Mouse (Mus musculus) G1E (cell line): ENCODE measurements around the gene Stk25. TPM values are rescaled to one million over a fixed set of nuclear protein-coding genes. Genes with fewer than 3 reads are reported as not detected.

Source experiments
- ATAC-seq: 2 replicates; pipeline ENCODE4 v1.8.0; 2016; ENCODE audit warnings: mild to moderate bottlenecking; ENCODE audit not compliant: insufficient number of reproducible peaks, poor library complexity, low FRiP score, severe bottlenecking; ENCODE audit errors: extremely low read depth
- DNase-seq: peaks from one replicate; pipeline ENCODE4 v3.0.0; 2012; ENCODE audit warnings: low spot score
- H3K27me3 ChIP-seq: 2 replicates; pipeline ENCODE4 v1.6.1; 2012; ENCODE audit warnings: mild to moderate bottlenecking, low read length, inconsistent platforms; ENCODE audit not compliant: insufficient read depth
- H3K36me3 ChIP-seq: replicated peaks from 2 replicates; pipeline ENCODE3; 2012; ENCODE audit warnings: mild to moderate bottlenecking, inconsistent platforms
- H3K4me1 ChIP-seq: 2 replicates; pipeline ENCODE4 v1.6.1; 2012; ENCODE audit warnings: low read depth, low read length, inconsistent platforms, mixed read lengths; ENCODE audit not compliant: insufficient read depth
- H3K4me3 ChIP-seq: 2 replicates; pipeline ENCODE4 v1.5.1; 2012; ENCODE audit warnings: low read depth, mild to moderate bottlenecking, inconsistent platforms, low read length, moderate library complexity, mixed read lengths
- H3K9me3 ChIP-seq: replicated peaks from 2 replicates; pipeline ENCODE4 v1.6.1; 2012; ENCODE audit warnings: inconsistent platforms
- CTCF ChIP-seq: IDR thresholded peaks from 2 replicates; pipeline ENCODE4 v1.5.1; 2012; ENCODE audit warnings: low read depth, low read length, inconsistent platforms, mixed read lengths
- GATA1 ChIP-seq: IDR thresholded peaks from 2 replicates; pipeline ENCODE4 v1.6.1; 2012; ENCODE audit warnings: borderline replicate concordance, low read length, inconsistent platforms, mixed read lengths
- GATA2 ChIP-seq: IDR thresholded peaks from 2 replicates; pipeline ENCODE4 v1.6.1; 2012; ENCODE audit warnings: low read depth, low read length, inconsistent platforms, borderline replicate concordance
- POLR2AphosphoS5 ChIP-seq: IDR thresholded peaks from 2 replicates; pipeline ENCODE4 v1.6.1; 2012; ENCODE audit warnings: low read depth, low read length, inconsistent platforms; ENCODE audit not compliant: insufficient replicate concordance
- TAL1 ChIP-seq: conservative IDR thresholded peaks from 2 replicates; pipeline ENCODE4 v1.6.1; 2012; ENCODE audit warnings: low read depth, low read length, inconsistent platforms, mixed read lengths
- polyA plus RNA-seq: library from polyadenylated mRNA; stranded (reverse); fragments of >175 nt; gene quantifications from 2 replicates; pipeline ENCODE4 v1.2.3, GENCODE M21; 2012
- total RNA-seq, 2 experiments: library from RNA; stranded (forward) in 1 of 2; stranded (reverse) in 1 of 2; fragments of 200-1000 nt in 1 of 2; fragments of >200 nt in 1 of 2; fragmentation: Nextera tagmentation in 1 of 2; gene quantifications; 2 replicates each; pipeline ENCODE4 v1.2.3; 2014 to 2017

The Stk25 gene
- total and polyA plus RNA-seq, 3 experiments = 23.4 to 116 (median 64.8) TPM

- Histone ChIP-seq H3K4me1 (peaks cover 3% of the 10 kb centered on the region; the same call in 1 of the 2 replicates), H3K36me3 (no peaks in the 10 kb centered on the region), H3K27me3 (peaks cover 17% of the 10 kb centered on the region), H3K4me3 (no peak overlapping the region), H3K9me3 (peaks cover 2% of the 10 kb centered on the region; the same call in 1 of the 2 replicates)
- no peak for TF ChIP-seq TAL1
- no peak for TF ChIP-seq CTCF
- no peak for TF ChIP-seq GATA2
- TF ChIP-seq POLR2AphosphoS5 = no peak
- no peak for TF ChIP-seq GATA1
- ATAC-seq (no peak), DNase-seq (no peak)
Observed at GRCm38 (mm10) chr1:93678386-93678785, 19.9 kb upstream of the Stk25 start.

DNA sequence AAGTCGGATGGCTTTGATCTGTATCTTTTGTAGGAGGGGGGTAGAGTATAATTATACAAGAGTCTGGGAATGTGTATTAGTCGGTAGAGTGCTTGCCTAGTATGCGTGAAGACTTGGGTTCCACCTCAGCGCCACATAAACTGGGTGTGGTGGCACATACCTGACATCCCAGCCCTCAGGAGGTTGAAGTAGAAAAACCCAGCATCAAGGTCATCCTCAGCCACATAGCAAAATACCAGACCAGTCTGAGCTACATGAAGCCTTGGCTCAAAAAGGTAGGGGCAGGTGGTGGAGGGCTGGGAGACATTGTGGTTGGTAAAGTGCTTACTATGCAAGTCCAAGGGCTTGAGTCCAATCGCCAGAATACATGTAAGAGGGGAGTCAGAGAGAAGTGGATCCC, 14.2 kb upstream of the Stk25 start:
- DNase-seq (no peak), ATAC-seq (no peak)
- Histone ChIP-seq H3K27me3 (peaks cover 16% of the 10 kb centered on the region), H3K4me1 (peaks cover 16% of the 10 kb centered on the region), H3K4me3 (no peak overlapping the region), H3K9me3 (peaks cover 2% of the 10 kb centered on the region; the same call in 1 of the 2 replicates), H3K36me3 (no peaks in the 10 kb centered on the region)
- TF ChIP-seq TAL1 (no peak), CTCF (no peak), GATA1 (no peak), GATA2 (no peak), POLR2AphosphoS5 (no peak)

DNA sequence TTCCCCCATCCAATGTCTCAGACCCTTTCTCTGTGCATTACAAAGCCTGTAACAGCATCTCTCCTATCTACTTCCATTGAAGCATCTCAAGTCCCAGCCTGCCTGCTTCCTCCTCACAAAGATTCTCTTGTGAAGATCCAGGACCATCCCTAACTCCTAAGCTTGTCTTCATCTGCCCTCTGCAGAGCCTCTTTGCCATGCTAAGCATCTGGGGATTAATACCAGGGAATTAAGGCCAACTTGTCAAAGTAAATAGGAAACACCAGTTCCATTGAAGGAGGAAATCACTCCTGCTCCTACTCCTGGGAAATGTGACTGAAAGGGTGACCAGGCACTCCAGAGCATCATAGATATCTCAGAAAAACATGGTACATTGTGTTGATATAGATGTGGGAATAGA, 11.5 kb upstream of the Stk25 start:
- no peak for ATAC-seq
- peaks cover 38% of the 10 kb centered on the region for H3K27me3 ChIP-seq
- H3K4me3 ChIP-seq = no peak overlapping the region
- peaks cover 2% of the 10 kb centered on the region; the same call in 1 of the 2 replicates for H3K9me3 ChIP-seq
- TF ChIP-seq POLR2AphosphoS5 (no peak), CTCF (no peak), GATA2 (no peak), TAL1 (no peak), GATA1 (no peak)
- peaks cover 16% of the 10 kb centered on the region for H3K4me1 ChIP-seq
- no peaks in the 10 kb centered on the region for H3K36me3 ChIP-seq
- DNase-seq = no peak

- peak; percentile 69 for ATAC-seq
- Histone ChIP-seq H3K36me3 (no peaks in the 10 kb centered on the region), H3K4me3 (peak overlapping the region; percentile 42), H3K4me1 (peaks cover 16% of the 10 kb centered on the region), H3K9me3 (peaks cover under 1% of the 10 kb centered on the region; the same call in 1 of the 2 replicates), H3K27me3 (peaks cover 40% of the 10 kb centered on the region)
- DNase-seq = peak; percentile 74
- TF ChIP-seq GATA2 = no peak
- TF ChIP-seq TAL1 = no peak
- TF ChIP-seq GATA1 = no peak
- TF ChIP-seq CTCF = peak; percentile 43; the same call in 1 of the 2 replicates
- TF ChIP-seq POLR2AphosphoS5 = no peak
Observed at GRCm38 (mm10) chr1:93668791-93669548, 10.5 kb upstream of the Stk25 start.

DNA sequence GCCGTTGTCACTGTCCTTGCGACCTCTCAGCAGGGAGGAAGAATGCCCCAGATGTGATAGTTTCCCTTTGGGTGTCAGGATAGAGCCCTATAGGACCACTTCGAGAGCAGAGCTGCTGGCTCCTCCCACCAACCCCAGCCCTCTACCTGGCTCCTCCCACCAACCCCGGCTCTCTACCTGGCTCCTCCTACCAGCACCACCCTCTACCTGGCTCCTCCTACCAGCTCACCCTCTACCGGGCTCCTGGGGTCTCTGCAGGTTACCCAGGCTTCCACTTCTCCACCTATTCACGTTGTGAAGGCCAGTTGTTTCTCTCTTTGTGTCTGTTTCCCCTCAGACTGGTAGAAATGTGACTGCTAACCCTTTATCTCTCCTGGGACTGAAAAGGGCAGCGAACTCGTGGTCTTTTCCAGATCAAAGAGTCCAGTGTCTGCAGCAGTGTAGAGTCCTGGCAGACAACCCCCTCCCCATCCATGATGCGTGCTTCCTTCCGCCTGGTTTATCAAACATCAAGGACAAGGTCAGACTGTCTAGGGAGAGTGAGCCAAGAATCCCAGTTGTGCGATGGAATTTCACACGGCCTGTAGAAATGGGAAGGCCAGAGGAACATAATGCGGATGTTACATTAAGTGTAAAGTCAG, 9.4 kb upstream of the Stk25 start:
- Histone ChIP-seq H3K4me3 (no peak overlapping the region), H3K4me1 (peaks cover 16% of the 10 kb centered on the region), H3K27me3 (peaks cover 41% of the 10 kb centered on the region), H3K9me3 (no peaks in the 10 kb centered on the region), H3K36me3 (no peaks in the 10 kb centered on the region)
- DNase-seq = peak; percentile 33
- ATAC-seq = peak; percentile 43; the same call in 1 of the 2 replicates
- TF ChIP-seq GATA2 = no peak
- TF ChIP-seq GATA1 = no peak
- no peak for TF ChIP-seq TAL1
- TF ChIP-seq CTCF = no peak
- no peak for TF ChIP-seq POLR2AphosphoS5

DNA sequence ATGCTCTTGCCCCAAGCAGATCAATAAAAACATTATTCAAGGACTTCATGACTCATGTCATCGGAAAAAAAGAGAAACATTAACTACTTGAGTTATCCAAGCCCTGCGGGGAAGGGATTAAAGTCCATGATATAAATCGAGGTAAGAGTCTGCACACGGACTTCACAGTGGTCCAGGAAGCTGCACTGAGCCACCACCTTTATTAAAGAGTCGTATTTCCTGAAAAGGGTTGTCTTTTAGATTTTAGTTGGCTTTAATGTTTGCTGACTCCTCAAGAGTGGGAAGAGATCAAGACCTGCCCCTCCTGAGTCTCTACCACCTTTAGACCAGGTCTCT, 1.5 kb downstream of the Stk25 start:
- H3K36me3 ChIP-seq = no peaks in the 10 kb centered on the region
- peaks cover 5% of the 10 kb centered on the region for H3K4me1 ChIP-seq
- no peaks in the 10 kb centered on the region for H3K9me3 ChIP-seq
- H3K27me3 ChIP-seq = peaks cover 29% of the 10 kb centered on the region
- ATAC-seq (no peak), DNase-seq (no peak)
- TF ChIP-seq GATA2 = no peak
- no peak for TF ChIP-seq CTCF
- TF ChIP-seq POLR2AphosphoS5 = no peak
- no peak for TF ChIP-seq GATA1
- TF ChIP-seq TAL1 = no peak
- H3K4me3 ChIP-seq = no peak overlapping the region
